Mouse (Mus musculus) olfactory bulb, adult 2 months (tissue): ENCODE measurements around the gene Il9r.

ENCODE experiments used
- CTCF ChIP-seq: fragments of 200-500 bp; IDR thresholded peaks from 2 replicates; pipeline ENCODE4 v1.5.1; 2012; ENCODE audit warnings: low read depth, mild to moderate bottlenecking, low read length, moderate library complexity; ENCODE audit not compliant: insufficient read depth
- POLR2A ChIP-seq: fragments of 200-500 bp; IDR thresholded peaks from 2 replicates; pipeline ENCODE4 v1.6.1; 2012; ENCODE audit warnings: mild to moderate bottlenecking, low read depth, low read length, moderate library complexity; ENCODE audit not compliant: insufficient read depth

- no peak for TF ChIP-seq POLR2A
- no peak for TF ChIP-seq CTCF
Measured at GRCm38 (mm10) chr11:32190119-32190518, 10.0 kb downstream of the Il9r start.
